Mouse (Mus musculus): ENCODE measurements at regions not wholly inside any gene's neighbourhood (a gene's known extent, or its start where the extent isn't known, plus 50 kb on each side); places are given as distances from the start of the nearest gene placed in this dataset.
A peak's percentile ranks its signal among the peaks of the same experiment; 100 is the strongest.
"Not testable (repeated sequence)": the region's sequence is repeated elsewhere in the genome, so short reads cannot be mapped to it uniquely, and the experiment has no call there.

DNA sequence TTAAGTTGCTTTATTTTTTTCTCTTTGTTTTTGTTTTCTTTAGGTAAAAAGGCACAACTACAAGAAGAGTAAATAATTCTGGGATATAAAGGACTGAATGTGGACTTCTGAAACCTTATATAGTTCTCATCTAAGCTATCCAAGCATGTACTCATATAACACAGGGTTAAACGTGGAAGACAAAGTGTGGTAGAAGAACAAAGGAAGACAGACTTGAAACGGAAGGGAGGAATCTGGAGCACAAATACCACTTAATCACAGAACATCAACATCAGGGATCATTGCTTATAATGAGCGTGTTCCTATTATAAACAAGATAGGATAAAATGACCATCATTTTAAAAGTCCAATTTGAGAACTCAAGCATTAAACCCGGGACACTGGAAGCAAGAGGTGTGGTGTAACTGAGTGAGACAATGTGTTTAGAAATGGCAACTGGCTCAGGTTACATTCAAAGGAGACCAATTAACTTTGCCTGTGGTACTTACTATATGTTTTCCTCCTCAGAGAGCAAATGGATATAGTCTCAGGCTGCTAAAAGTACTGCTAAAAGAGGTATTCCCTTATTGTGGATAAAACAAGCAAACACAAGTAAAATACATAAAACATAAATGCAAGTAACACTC is 96.1 kb upstream of the Hdgfl1 start:
- no peak for DNase-seq (ENCODE audit: extremely low spot score)

DNA sequence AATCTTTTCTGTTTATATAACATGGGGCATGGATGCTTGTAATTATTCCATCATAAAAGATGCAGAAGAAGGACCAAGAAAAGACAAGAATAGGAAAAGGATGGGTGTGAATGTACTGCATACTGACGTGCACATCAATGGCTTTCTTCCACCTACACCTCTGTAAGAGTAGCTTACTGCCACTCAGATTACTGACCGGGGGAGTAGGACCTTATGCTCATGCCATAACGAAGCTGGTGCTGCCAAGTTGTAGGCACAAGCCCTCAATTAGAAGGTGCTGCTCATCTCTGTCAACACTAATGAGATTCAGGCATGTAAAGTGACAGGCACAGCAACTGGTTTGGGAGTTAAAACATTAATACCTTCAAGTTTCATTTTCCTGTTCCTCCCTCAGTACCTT is 97.8 kb upstream of the Hdgfl1 start:
- DNase-seq (ENCODE audit: extremely low spot score) = no peak

DNA sequence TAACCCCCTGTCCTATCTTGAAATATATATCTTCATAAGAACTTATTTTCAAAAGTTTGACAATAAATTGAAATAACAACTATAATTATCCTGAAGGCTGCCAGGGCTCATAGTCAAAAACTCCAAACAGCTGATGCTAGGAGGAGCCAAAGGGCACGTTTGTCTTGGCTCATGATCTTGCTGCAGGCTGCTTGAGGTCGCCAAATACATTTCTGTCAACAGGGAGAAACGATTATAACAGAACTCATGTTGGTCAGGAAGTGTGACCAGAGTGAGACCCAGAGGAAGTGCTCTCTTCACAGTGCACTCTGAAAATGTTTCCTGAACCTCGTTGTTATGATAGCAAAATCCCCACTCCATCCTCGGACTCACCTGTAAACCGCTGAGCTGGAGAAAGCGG is 140.9 kb upstream of the Prl start:
- no peak for DNase-seq (ENCODE audit: extremely low spot score)

DNA sequence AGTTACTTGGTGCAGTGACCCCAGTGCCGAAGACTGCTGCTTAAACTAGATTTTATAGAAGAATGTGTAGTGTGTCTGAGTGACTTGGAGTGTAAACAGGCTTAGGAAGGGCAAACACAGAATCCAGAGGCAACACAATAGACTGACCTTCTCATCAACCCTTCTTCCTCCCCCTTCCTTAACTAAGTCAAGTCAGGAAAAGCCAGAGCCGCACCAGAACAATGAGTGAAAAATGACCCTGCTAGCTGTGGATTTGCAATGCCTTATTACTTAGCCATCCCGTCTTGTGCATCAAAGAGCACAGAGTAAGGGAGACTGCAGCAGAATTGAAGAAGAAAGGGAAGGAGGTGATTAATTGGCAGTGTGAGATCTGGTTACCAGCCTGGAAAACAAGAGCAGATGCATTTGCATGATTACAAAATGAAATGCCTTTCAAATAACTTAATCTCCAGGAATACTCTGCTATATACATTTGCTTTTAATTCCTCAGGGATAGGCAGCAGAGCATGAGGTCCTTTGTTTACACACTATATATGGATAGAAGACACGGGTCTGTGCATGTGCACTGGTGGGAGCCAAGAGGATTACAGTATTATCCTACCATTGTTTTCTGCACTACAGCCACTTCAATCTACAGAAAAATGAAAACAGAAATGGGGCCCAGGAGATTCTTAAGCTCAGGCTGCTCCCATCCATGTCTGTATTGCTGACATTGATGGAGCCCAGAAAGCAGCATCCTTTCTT is 124.5 kb upstream of the Prl start:
- peak; percentile 72 for DNase-seq (ENCODE audit: extremely low spot score)

DNA sequence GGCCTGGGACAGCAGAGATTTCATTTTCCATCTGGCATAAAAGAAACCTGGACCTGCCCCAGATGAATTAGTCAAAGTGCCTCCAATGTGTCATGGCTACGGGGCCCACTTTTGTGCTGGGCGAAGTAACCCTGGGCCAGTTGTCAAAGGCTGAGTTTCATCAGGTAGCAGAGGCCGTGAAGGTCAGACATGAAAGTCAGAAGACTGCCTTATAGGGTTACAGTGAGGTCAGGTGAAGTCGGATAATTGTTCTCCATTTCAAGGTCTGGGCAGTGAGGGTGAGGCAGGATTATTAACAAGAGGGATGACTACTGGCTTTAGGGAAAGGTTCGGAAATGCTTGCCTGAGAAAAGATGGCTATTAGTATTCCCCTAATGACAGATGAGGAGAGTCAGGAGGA is 123.5 kb upstream of the Prl start:
- peak; percentile 42 for DNase-seq (ENCODE audit: extremely low spot score)

DNA sequence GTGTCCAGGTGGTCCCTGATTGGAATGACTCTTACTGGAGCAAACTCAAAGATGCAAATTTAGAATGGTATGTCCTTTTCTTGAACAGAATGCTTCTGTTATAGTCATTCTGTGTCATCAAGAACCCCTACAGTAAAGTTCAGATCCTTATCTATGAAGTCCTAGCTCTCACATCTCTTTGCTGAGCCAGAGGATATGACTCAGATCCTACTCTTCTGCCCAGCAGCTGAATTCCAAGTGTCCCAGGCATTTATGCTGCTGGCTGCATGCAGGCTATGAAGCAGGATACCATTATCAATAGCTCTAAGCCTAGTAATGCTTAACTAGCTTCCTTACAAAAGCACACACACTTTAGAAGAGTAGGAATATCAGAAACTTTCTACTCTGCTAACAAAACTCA is 116.9 kb upstream of the Prl start:
- DNase-seq (ENCODE audit: extremely low spot score) = no peak

DNA sequence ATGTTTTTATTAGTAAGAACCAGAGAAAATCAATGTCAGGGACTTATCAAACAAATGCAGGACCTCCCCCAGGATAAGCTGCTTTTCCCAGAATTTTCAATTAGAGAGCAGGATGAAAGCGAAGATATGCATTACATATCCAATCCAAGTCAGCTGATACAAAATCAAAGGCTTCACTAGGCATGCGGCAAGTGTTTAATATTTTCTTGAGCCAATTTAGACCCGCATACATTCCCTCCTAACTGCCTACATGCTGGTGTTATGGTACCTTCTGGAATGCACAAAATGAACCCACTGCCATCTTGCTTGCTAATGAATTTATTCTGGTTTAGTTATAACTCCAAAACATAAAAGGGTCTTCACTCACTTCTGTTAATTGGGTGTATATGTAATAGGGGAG is 112.9 kb upstream of the Prl start:
- DNase-seq (ENCODE audit: extremely low spot score) = no peak

DNA sequence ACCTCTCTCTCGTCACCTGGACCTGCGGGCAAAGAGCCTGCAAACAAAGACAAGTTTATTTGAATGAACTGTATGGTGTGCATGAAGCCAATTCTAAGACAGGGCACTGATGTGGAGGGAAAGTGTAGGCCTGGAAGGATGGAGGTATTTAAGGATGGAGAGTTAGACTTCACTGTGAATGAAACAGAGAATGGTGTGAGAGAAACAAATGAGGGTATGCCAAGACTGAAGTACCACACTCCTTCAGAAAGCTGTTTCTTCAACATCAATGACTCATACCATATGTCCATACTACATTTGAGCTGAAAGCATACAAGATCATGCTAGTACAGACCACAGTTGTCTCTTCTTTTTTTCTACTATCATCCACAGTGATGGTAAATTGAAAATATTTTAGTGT is 105.9 kb upstream of the Prl start:
- DNase-seq (ENCODE audit: extremely low spot score) = no peak

DNA sequence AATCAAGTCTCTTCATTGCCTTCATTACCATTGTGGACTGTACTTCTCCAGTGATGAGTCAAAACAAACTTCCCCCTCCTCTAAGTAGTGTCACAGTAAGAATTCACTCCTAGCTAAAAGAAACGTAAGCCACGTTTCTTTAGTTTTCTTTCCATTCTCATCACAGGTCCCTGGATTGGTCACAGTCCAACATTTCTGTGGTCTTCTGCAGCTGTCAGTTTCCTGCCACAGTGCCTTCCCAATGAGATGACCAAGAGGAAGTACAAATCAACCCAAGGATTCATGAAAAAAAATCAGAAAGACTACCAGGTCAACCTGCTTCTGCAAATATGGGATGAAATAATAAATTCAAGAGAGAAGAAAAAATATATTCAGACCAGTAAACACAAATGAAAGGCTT is 103.5 kb upstream of the Prl start:
- no peak for DNase-seq (ENCODE audit: extremely low spot score)

DNA sequence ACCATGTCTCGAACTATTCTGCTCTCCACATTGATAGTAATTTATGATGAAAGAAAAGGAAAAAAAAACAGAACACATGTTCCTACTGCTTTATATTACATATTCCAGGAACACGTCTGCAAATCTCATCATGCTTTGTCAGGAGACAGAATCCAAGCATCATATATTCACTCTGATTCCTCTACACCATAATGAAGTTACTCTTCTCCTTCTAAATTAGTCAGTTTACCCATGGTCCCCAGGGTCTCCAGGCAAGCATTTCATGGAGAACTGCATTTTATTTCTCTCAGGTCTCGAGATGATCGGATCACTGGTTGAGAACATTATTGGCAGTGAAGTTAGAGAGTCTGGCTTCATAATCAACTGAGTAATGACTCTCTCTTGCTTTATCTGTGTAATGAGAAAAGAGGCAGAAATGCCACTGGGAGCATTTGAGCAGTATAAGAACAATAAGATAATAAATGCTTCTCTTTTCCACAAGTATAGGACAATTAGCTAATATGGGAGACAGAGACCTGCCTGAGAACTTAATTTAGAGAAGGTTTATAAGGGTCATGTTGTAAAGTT is 97.8 kb upstream of the Prl start:
- no peak for DNase-seq (ENCODE audit: extremely low spot score)

DNA sequence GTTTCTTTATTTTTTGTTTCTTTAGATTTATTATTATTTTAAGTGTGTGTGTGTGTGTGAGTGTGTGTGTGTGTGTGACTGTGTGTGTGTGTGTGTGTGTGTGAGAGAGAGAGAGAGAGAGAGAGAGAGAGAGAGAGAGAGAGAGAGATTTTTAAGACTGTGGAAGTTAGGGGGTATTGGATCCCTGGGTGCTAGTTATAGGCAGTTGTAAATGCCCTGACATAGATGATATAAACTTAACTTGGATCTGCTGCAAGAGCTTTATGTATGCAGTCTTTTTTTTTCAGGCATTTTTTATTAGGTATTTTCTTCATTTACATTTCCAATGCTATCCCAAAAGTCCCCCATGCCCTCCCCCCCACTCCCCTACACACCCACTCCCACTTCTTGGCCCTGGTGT is 96.8 kb upstream of the Prl start:
- DNase-seq (ENCODE audit: extremely low spot score) = not testable (repeated sequence)

DNA sequence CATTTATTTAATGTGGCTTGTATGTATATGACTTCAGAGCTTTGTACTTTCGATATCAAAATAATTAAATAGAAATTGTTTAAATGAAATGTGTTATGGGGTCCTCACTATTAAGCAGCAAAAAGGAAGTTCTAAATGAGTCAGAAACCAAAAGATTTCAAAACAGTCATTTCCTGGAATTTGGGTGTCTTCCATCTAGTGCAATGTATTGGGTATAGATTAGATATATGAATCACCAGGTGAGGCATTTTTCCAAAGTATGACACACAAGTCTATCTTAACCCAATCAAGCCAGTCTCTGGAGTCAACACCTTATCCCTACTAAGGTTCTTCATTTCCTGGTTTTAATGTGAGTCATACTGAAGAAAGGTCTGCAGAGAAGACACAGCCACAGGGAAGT is 81.3 kb upstream of the Prl start:
- no peak for DNase-seq (ENCODE audit: extremely low spot score)

DNA sequence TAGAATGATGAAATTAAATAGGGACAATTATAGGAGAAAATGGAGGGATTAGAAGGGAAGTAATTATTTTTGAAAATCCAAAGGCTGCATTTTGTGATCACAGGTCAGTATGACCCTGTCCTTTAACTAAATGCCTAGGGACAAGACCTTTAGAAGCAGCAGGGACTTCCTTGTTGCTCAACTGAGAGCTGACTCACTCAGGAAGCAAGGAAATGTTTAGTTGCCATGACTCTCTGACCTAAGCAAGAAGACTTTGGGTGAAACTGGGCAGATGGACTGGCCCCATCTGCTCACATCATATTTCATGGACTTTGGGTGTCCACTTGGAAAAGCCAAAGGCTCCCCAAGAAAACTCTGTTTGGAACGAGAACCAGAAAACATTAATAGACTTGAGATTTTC is 76.9 kb upstream of the Prl start:
- DNase-seq (ENCODE audit: extremely low spot score) = no peak
